Mouse (Mus musculus) midbrain, postnatal 0 days (tissue): ENCODE measurements around the gene Zfp65. TPM values are rescaled to one million over a fixed set of nuclear protein-coding genes. Genes with fewer than 3 reads are reported as not detected.

Source experiments
- ATAC-seq: fragments of 200-750 bp; cut with Nextera tagmentation; 2 replicates; pipeline ENCODE4 v1.8.0; 2017; ENCODE audit warnings: moderate number of reproducible peaks, mild to moderate bottlenecking, moderate TSS enrichment, moderate library complexity; ENCODE audit not compliant: low FRiP score
- DNase-seq: peaks from one replicate; pipeline ENCODE4 v3.0.0-alpha.2; 2015; ENCODE audit warnings: low spot score
- H3K27ac ChIP-seq: fragments of 300-500 bp; sonication (generic); 2 replicates; pipeline ENCODE4 v1.5.1; 2014; ENCODE audit warnings: low read depth, mild to moderate bottlenecking, low read length, mixed read lengths
- H3K27me3 ChIP-seq: fragments of 300-500 bp; sonication (generic); 2 replicates; pipeline ENCODE4 v1.6.1; 2014; ENCODE audit warnings: low read length, control low read depth, mixed read lengths; ENCODE audit not compliant: insufficient read depth
- H3K36me3 ChIP-seq: fragments of 300-500 bp; sonication (generic); 2 replicates; pipeline ENCODE4 v1.6.1; 2014; ENCODE audit warnings: low read length, control low read depth, mixed read lengths; ENCODE audit not compliant: insufficient read depth
- H3K4me1 ChIP-seq: fragments of 300-500 bp; sonication (generic); 2 replicates; pipeline ENCODE4 v1.6.1; 2014; ENCODE audit warnings: mild to moderate bottlenecking, control low read depth, antibody characterized with exemption, low read length, mixed read lengths; ENCODE audit not compliant: insufficient read depth
- H3K4me2 ChIP-seq: fragments of 300-500 bp; sonication (generic); 2 replicates; pipeline ENCODE4 v1.6.1; 2014; ENCODE audit warnings: low read depth, mild to moderate bottlenecking, low read length, mixed read lengths; ENCODE audit not compliant: poor library complexity, severe bottlenecking
- H3K4me3 ChIP-seq: fragments of 300-500 bp; sonication (generic); 2 replicates; pipeline ENCODE4 v1.5.1; 2014; ENCODE audit warnings: low read depth, mild to moderate bottlenecking, low read length, moderate library complexity
- H3K9ac ChIP-seq: fragments of 300-500 bp; sonication (generic); replicated peaks from 2 replicates; pipeline ENCODE4 v1.6.1; 2014; ENCODE audit warnings: mild to moderate bottlenecking, low read length, moderate library complexity, mixed read lengths; ENCODE audit not compliant: poor library complexity, severe bottlenecking
- H3K9me3 ChIP-seq: fragments of 300-500 bp; sonication (generic); 2 replicates; pipeline ENCODE4 v1.6.1; 2016; ENCODE audit warnings: low read length, control low read depth
- CTCF ChIP-seq: IDR thresholded peaks from 2 replicates; pipeline ENCODE4 v1.5.1; 2016; ENCODE audit warnings: antibody characterized with exemption, mild to moderate bottlenecking
- WGBS: fragments of 180-500 bp; shearing (Covaris S2); extraction: QIAGEN DNeasy Blood & Tissue Kit; methylation state at CpG from one replicate; pipeline ENCODE4 v1.1.7; 2014; 5-methylcytosine and 5-hydroxymethylcytosine counted together
- polyA plus RNA-seq: library from polyadenylated mRNA; unstranded; fragments of >200 nt; fragmentation: Nextera tagmentation; extraction: Ambion mirVana; gene quantifications from 2 replicates; pipeline ENCODE4 v1.2.1, GENCODE M21; 2015
- total RNA-seq: library from RNA; depleted of rRNA; stranded (reverse); fragments of >200 nt; gene quantifications from 2 replicates; pipeline ENCODE4 v1.2.3, GENCODE M21; 2014; rRNA removed

The Zfp65 gene
- 9.5 and 14.5 TPM in 2 replicates for total RNA-seq
- polyA plus RNA-seq: 4.4 TPM in 2 replicates

GRCm38 (mm10) chr13:67728641-67729318 lies at the start of gene Zfp65:
TSS of gene Zfp65 (minus strand) at chr13:67729173.
- no peak for TF ChIP-seq CTCF
- no peaks in the 10 kb centered on the region for H3K36me3 ChIP-seq
- 2% methylated on average over 18 of the region's 21 CpGs for WGBS
- no peaks in the 10 kb centered on the region; the same call in 1 of the 2 replicates for H3K4me1 ChIP-seq
- no peaks in the 10 kb centered on the region for H3K27me3 ChIP-seq
- H3K9ac ChIP-seq: peak within 1 kb of the TSS; percentile 64
- H3K27ac ChIP-seq: peak within 1 kb of the TSS; percentile 55
- H3K4me2 ChIP-seq: peak within 1 kb of the TSS; percentile 64
- ATAC-seq (peak; percentile 90), DNase-seq (peak; percentile 81)
- peak within 1 kb of the TSS; percentile 58 for H3K4me3 ChIP-seq
- H3K9me3 ChIP-seq: no peaks in the 10 kb centered on the region

GRCm38 (mm10) chr13:67763031-67763768 lies 34.2 kb upstream of the Zfp65 start:
- ATAC-seq: no peak
- H3K27me3 ChIP-seq: no peaks in the 10 kb centered on the region
- no peak overlapping the region for H3K4me2 ChIP-seq
- WGBS: 84% methylated on average over 2 of the region's 2 CpGs
- no peak for TF ChIP-seq CTCF
- H3K4me3 ChIP-seq: no peak overlapping the region
- no peak for DNase-seq
- no peaks in the 10 kb centered on the region for H3K4me1 ChIP-seq
- H3K9me3 ChIP-seq: no peaks in the 10 kb centered on the region
- H3K36me3 ChIP-seq: no peaks in the 10 kb centered on the region
- H3K9ac ChIP-seq: no peak overlapping the region
- no peak overlapping the region for H3K27ac ChIP-seq

- no peak for TF ChIP-seq CTCF
- ATAC-seq: no peak
- no peak overlapping the region for H3K27ac ChIP-seq
- H3K4me2 ChIP-seq: no peak overlapping the region
- no peaks in the 10 kb centered on the region for H3K4me1 ChIP-seq
- no peak overlapping the region for H3K9ac ChIP-seq
- H3K27me3 ChIP-seq: no peaks in the 10 kb centered on the region
- no peaks in the 10 kb centered on the region for H3K36me3 ChIP-seq
- WGBS: 93% methylated on average over 1 of the region's 1 CpGs
- H3K9me3 ChIP-seq: no peaks in the 10 kb centered on the region
- DNase-seq: no peak
- H3K4me3 ChIP-seq: no peak overlapping the region
Observed at GRCm38 (mm10) chr13:67759966-67760365, 31.0 kb upstream of the Zfp65 start.

GRCm38 (mm10) chr13:67755761-67756160 lies 26.8 kb upstream of the Zfp65 start:
- no peak for TF ChIP-seq CTCF
- Histone ChIP-seq H3K9me3 (no peaks in the 10 kb centered on the region), H3K27me3 (no peaks in the 10 kb centered on the region), H3K4me3 (no peak overlapping the region), H3K27ac (no peak overlapping the region), H3K9ac (no peak overlapping the region), H3K36me3 (no peaks in the 10 kb centered on the region), H3K4me2 (no peak overlapping the region), H3K4me1 (no peaks in the 10 kb centered on the region; the same call in 1 of the 2 replicates)
- ATAC-seq (no peak), DNase-seq (no peak)
- 87% methylated on average over 6 of the region's 6 CpGs for WGBS

GRCm38 (mm10) chr13:67754333-67755306 lies 25.6 kb upstream of the Zfp65 start, which contains the start of gene Zfp85:
TSS of gene Zfp85 (minus strand) at chr13:67755228.
- Histone ChIP-seq H3K9ac (peak within 1 kb of the TSS; percentile 44), H3K4me3 (peak within 1 kb of the TSS; percentile 48), H3K36me3 (no peaks in the 10 kb centered on the region), H3K4me1 (no peaks in the 10 kb centered on the region; the same call in 1 of the 2 replicates), H3K9me3 (no peaks in the 10 kb centered on the region), H3K27me3 (no peaks in the 10 kb centered on the region), H3K4me2 (peak within 1 kb of the TSS; percentile 56), H3K27ac (peak within 1 kb of the TSS; percentile 68)
- WGBS: 6% methylated on average over 24 of the region's 24 CpGs
- peak; percentile 80 for DNase-seq
- TF ChIP-seq CTCF: no peak
- peak; percentile 92 for ATAC-seq
